Mouse (Mus musculus) myocyte (in vitro differentiated cells): ENCODE data around the gene Dusp15.

Experiments used
- MYOD1 ChIP-seq, 3 experiments: IDR thresholded peaks; one replicate each; pipeline ENCODE4 v1.6.1; 2011; ENCODE audit warnings: control low read depth in 2 of 3, low read depth in 2 of 3, mild to moderate bottlenecking in 2 of 3, moderate library complexity in 1 of 3; ENCODE audit not compliant: insufficient read length in 2 of 3, control insufficient read depth in 1 of 3
- POLR2A ChIP-seq: IDR thresholded peaks from one replicate; pipeline ENCODE4 v1.6.1; 2011; ENCODE audit warnings: low read depth, mild to moderate bottlenecking, control low read depth, moderate library complexity; ENCODE audit not compliant: insufficient read length
- POLR2AphosphoS2 ChIP-seq: IDR thresholded peaks from one replicate; pipeline ENCODE4 v1.6.1; 2011; ENCODE audit warnings: low read depth, control low read depth; ENCODE audit not compliant: insufficient read length
- TCF12 ChIP-seq: IDR thresholded peaks from one replicate; pipeline ENCODE4 v1.6.1; 2011; ENCODE audit warnings: mild to moderate bottlenecking, control low read depth; ENCODE audit not compliant: poor library complexity, insufficient read depth, severe bottlenecking

DNA sequence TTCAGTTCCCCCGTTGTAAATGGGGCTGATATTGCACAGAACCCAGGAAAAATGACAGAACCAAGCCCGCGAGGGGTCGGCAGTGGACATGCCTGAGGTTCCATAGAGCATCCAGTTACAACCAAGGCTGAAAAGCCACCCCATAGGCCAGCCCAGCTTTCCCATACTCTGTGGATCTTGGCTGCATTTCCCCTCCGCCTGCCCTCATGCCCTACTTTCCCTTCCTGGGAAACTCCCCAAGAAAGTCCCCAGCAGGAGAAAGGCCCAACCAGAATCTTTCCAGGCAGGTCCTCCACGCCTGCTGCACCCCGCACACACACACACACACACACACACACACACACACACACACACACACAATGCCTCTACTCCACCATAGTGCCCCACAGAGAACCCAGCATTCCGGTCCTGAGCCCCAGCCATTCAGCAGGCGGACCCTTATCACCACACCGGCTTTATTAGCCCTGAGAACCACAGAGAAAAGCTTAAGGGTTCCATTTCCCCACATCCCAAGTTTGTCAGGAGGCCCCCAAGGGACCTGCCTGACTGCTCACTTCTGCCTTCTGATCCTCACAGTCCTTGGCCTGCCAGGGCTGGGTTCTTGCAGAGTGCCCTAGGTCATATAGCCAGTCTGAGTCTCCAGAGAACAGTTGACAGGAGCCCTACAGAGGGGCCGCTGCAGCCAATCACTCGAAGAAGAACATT is 19.9 kb downstream of the Dusp15 start:
- no peak for TF ChIP-seq TCF12
- TF ChIP-seq POLR2AphosphoS2: no peak
- no peak for TF ChIP-seq POLR2A
- no peak for TF ChIP-seq MYOD1 (IDR thresholded peaks at IDR 0.05; ENCODE audit: control insufficient read depth in 1 of 3, insufficient read length in 2 of 3, low read depth in 2 of 3)
